Mouse (Mus musculus): ENCODE data around the gene Pappa2. TPM values are rescaled to one million over a fixed set of nuclear protein-coding genes. Genes with fewer than 3 reads are reported as not detected.

Gene Pappa2
- polyA plus RNA-seq, 1 experiment from 2014 or later: 1.9 TPM

DNA sequence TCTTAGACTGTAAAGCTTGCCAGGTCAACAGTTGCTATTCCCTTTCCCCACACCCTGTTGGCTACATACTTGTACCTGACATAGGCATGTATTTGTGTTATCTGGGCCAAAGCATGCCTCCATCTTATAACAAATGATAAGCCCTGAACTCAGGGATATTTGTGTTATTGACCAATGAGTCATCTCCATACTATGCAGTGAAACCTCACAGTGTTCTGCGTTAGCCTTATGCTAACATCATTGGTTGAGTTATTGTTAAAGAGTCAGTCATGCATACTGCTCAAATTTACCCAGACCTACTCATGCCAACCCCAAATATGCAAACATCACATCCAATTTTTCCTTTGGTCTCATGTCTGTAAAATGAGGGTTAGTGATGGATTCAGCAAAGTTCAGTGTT is 279.0 kb downstream of the Pappa2 start:
- DNase-seq (ENCODE audit: low spot score, missing footprints) (no peak), ATAC-seq (ENCODE audit: low FRiP score) (no peak)
- Histone ChIP-seq H3K27ac (ENCODE audit: low read depth, low read length) (no peak overlapping the region), H3K9ac (ENCODE audit: low read length) (no peak overlapping the region), H3K27me3 (ENCODE audit: control insufficient read depth, insufficient read depth, low read length) (no peaks in the 10 kb centered on the region), H3K9me3 (ENCODE audit: control insufficient read depth, low read length) (no peaks in the 10 kb centered on the region), H3K4me3 (ENCODE audit: low read depth, low read length) (no peak overlapping the region), H3K36me3 (ENCODE audit: control insufficient read depth, insufficient read depth, low read length) (no peaks in the 10 kb centered on the region), H3K4me1 (ENCODE audit: control insufficient read depth, insufficient read depth, low read length) (no peaks in the 10 kb centered on the region), H3K4me2 (no peak overlapping the region)
- 86% methylated on average over 1 of the region's 1 CpGs for WGBS

GRCm38 (mm10) chr1:158700147-158700546 is 280.1 kb downstream of the Pappa2 start:
- Histone ChIP-seq H3K27me3 (ENCODE audit: control insufficient read depth, insufficient read depth, low read length) (no peaks in the 10 kb centered on the region), H3K9me3 (ENCODE audit: control insufficient read depth, low read length) (no peaks in the 10 kb centered on the region), H3K27ac (ENCODE audit: low read depth, low read length) (no peak overlapping the region), H3K4me2 (no peak overlapping the region), H3K4me1 (ENCODE audit: control insufficient read depth, insufficient read depth, low read length) (no peaks in the 10 kb centered on the region), H3K9ac (ENCODE audit: low read length) (no peak overlapping the region), H3K4me3 (ENCODE audit: low read depth, low read length) (no peak overlapping the region), H3K36me3 (ENCODE audit: control insufficient read depth, insufficient read depth, low read length) (no peaks in the 10 kb centered on the region)
- WGBS: 75% methylated on average over 2 of the region's 2 CpGs
- no peak for DNase-seq (ENCODE audit: low spot score, missing footprints)
- ATAC-seq (ENCODE audit: low FRiP score): no peak

GRCm38 (mm10) chr1:158699276-158699675 is 281.0 kb downstream of the Pappa2 start:
- WGBS: 78% methylated on average over 2 of the region's 2 CpGs
- ATAC-seq (ENCODE audit: low FRiP score) (no peak), DNase-seq (ENCODE audit: low spot score, missing footprints) (no peak)

DNA sequence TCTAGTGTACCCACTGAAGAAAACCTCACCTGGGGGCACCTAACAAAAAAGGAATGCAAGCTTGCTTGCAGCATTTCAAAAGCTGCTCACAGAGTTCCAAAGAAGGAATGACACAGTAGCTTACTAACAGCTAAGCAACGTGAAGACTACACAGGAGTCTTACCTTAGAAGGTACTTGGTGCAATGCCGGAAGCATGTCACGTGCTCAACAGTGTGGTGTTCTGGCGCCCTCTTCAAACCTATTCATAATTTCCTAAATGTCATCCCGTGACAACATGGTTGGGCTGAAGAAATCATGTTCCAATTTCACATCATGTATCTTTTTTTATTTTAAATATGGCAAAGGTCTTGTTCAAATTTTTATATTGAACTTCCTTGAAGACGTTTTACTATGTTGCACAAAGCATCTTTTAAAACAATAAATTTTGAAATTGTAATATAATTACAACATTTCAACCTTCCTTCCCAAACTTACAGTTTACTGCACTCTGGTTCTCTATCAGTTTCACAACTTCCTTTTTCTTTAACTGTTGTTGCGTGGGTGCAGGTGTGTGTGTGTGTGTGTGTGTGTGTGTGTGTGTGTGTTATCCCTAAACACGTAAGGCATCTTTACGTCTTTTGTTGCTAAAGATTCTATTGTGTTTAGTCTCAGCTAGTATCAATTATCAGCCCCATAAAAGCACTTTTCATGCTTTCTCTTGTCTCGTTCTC is 282.3 kb downstream of the Pappa2 start:
- DNase-seq (ENCODE audit: low spot score, missing footprints) (no peak), ATAC-seq (ENCODE audit: low FRiP score) (no peak)
- Histone ChIP-seq H3K4me3 (ENCODE audit: low read depth, low read length) (no peak overlapping the region), H3K36me3 (ENCODE audit: control insufficient read depth, insufficient read depth, low read length) (no peaks in the 10 kb centered on the region), H3K9me3 (ENCODE audit: control insufficient read depth, low read length) (no peaks in the 10 kb centered on the region), H3K27me3 (ENCODE audit: control insufficient read depth, insufficient read depth, low read length) (no peaks in the 10 kb centered on the region), H3K9ac (ENCODE audit: low read length) (no peak overlapping the region), H3K4me1 (ENCODE audit: control insufficient read depth, insufficient read depth, low read length) (no peaks in the 10 kb centered on the region), H3K4me2 (no peak overlapping the region), H3K27ac (ENCODE audit: low read depth, low read length) (no peak overlapping the region)
- 88% methylated on average over 10 of the region's 10 CpGs for WGBS

More at GRCm38 (mm10) chr1:158699276-158699675, 281.0 kb downstream of the Pappa2 start:
- H3K9me3 ChIP-seq (ENCODE audit: control insufficient read depth, low read length): no peaks in the 10 kb centered on the region
- no peaks in the 10 kb centered on the region for H3K27me3 ChIP-seq (ENCODE audit: control insufficient read depth, insufficient read depth, low read length)
- H3K27ac ChIP-seq (ENCODE audit: low read depth, low read length): no peak overlapping the region
- H3K9ac ChIP-seq (ENCODE audit: low read length): no peak overlapping the region
- no peaks in the 10 kb centered on the region for H3K36me3 ChIP-seq (ENCODE audit: control insufficient read depth, insufficient read depth, low read length)
- H3K4me3 ChIP-seq (ENCODE audit: low read depth, low read length): no peak overlapping the region
- no peak overlapping the region for H3K4me2 ChIP-seq
- H3K4me1 ChIP-seq (ENCODE audit: control insufficient read depth, insufficient read depth, low read length): no peaks in the 10 kb centered on the region

- no peak overlapping the region for H3K27ac ChIP-seq (ENCODE audit: low read depth, low read length)
- no peaks in the 10 kb centered on the region for H3K9me3 ChIP-seq (ENCODE audit: control insufficient read depth, low read length)
- no peaks in the 10 kb centered on the region for H3K4me1 ChIP-seq (ENCODE audit: control insufficient read depth, insufficient read depth, low read length)
- H3K36me3 ChIP-seq (ENCODE audit: control insufficient read depth, insufficient read depth, low read length): no peaks in the 10 kb centered on the region
- DNase-seq (ENCODE audit: low spot score, missing footprints) (no peak), ATAC-seq (ENCODE audit: low FRiP score) (no peak)
- H3K4me2 ChIP-seq: no peak overlapping the region
- no peak overlapping the region for H3K4me3 ChIP-seq (ENCODE audit: low read depth, low read length)
- H3K27me3 ChIP-seq (ENCODE audit: control insufficient read depth, insufficient read depth, low read length): no peaks in the 10 kb centered on the region
- 68% methylated on average over 3 of the region's 3 CpGs for WGBS
- H3K9ac ChIP-seq (ENCODE audit: low read length): no peak overlapping the region
Observed at GRCm38 (mm10) chr1:158697423-158697822, 282.9 kb downstream of the Pappa2 start.

DNA sequence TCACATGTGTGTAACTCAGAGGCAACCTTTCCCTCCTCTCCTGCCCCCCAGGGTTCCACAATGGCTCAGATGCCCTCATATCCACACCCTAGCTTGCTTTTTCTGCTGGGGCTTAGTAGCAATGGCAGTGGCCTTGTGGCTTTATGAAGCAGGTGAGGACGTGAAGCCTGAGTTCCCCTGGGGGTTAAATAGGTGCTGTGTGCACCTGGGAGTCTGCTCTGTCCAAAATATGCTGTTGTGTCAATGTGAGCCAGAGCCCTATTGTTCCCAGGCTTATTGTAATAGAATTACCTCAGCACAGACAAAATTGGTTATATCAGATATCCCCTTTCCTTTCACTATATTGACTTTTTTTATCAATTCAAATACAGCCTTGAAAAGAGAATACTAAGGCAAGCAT is 292.6 kb downstream of the Pappa2 start:
- H3K27ac ChIP-seq (ENCODE audit: low read depth, low read length): no peak overlapping the region
- H3K4me3 ChIP-seq (ENCODE audit: low read depth, low read length): no peak overlapping the region
- H3K4me1 ChIP-seq (ENCODE audit: control insufficient read depth, insufficient read depth, low read length): no peaks in the 10 kb centered on the region
- H3K9ac ChIP-seq (ENCODE audit: low read length): no peak overlapping the region
- 61% methylated on average over 1 of the region's 1 CpGs for WGBS
- H3K9me3 ChIP-seq (ENCODE audit: control insufficient read depth, low read length): no peaks in the 10 kb centered on the region
- no peak overlapping the region for H3K4me2 ChIP-seq
- H3K27me3 ChIP-seq (ENCODE audit: control insufficient read depth, insufficient read depth, low read length): no peaks in the 10 kb centered on the region
- peaks cover 2% of the 10 kb centered on the region; the same call in 1 of the 2 replicates for H3K36me3 ChIP-seq (ENCODE audit: control insufficient read depth, insufficient read depth, low read length)
- no peak for DNase-seq (ENCODE audit: low spot score, missing footprints)
- ATAC-seq (ENCODE audit: low FRiP score): no peak

DNA sequence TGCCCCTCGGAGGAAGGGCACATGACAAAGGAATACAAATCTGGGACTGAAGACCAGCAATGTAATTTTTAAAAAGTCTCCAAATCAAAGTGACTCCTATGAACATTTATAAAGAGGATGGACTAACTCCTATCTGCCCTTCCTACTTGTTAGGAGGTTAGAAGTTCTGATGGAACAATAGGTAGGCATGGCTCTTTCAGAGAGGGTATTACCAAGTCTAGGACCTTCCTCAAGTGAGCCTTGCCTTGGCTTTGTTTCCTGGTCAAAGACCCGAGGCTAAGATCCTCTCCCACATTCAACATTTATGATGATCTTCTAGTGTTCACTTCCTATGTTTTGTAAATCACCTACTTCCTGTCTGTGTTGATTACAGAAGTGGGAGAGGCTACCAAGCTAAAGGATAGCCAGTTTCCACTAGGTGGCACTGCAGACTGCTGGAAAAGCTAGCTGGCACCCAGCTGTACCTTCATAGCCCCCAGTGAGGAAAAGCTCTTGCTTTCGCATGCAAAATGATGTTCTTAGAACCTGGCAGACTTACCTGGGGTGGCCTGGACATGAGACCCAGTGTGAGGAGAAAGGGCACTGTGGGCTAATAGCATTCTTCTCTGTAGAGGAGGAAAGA is 310.2 kb downstream of the Pappa2 start:
- DNase-seq (ENCODE audit: low spot score, missing footprints) (peak; percentile 92), ATAC-seq (ENCODE audit: low FRiP score) (peak; percentile 70; the same call in 1 of the 2 replicates)
- no peak overlapping the region for H3K4me2 ChIP-seq
- no peak overlapping the region for H3K4me3 ChIP-seq (ENCODE audit: low read depth, low read length)
- H3K27me3 ChIP-seq (ENCODE audit: control insufficient read depth, insufficient read depth, low read length): no peaks in the 10 kb centered on the region
- H3K36me3 ChIP-seq (ENCODE audit: control insufficient read depth, insufficient read depth, low read length): no peaks in the 10 kb centered on the region
- 46% methylated on average over 3 of the region's 3 CpGs for WGBS
- H3K9ac ChIP-seq (ENCODE audit: low read length): no peak overlapping the region
- no peaks in the 10 kb centered on the region for H3K4me1 ChIP-seq (ENCODE audit: control insufficient read depth, insufficient read depth, low read length)
- H3K27ac ChIP-seq (ENCODE audit: low read depth, low read length): no peak overlapping the region
- no peaks in the 10 kb centered on the region for H3K9me3 ChIP-seq (ENCODE audit: control insufficient read depth, low read length)

GRCm38 (mm10) chr1:158666001-158666400 is 314.3 kb downstream of the Pappa2 start:
- WGBS: 87% methylated on average over 3 of the region's 3 CpGs
- no peak for ATAC-seq (ENCODE audit: low FRiP score)
- no peaks in the 10 kb centered on the region for H3K27me3 ChIP-seq (ENCODE audit: control insufficient read depth, insufficient read depth, low read length)
- H3K4me2 ChIP-seq: no peak overlapping the region
- H3K9me3 ChIP-seq (ENCODE audit: control insufficient read depth, low read length): no peaks in the 10 kb centered on the region
- H3K4me3 ChIP-seq (ENCODE audit: low read depth, low read length): no peak overlapping the region
- H3K27ac ChIP-seq (ENCODE audit: low read depth, low read length): no peak overlapping the region
- no peak for DNase-seq (ENCODE audit: low spot score, missing footprints)
- no peaks in the 10 kb centered on the region for H3K4me1 ChIP-seq (ENCODE audit: control insufficient read depth, insufficient read depth, low read length)
- no peaks in the 10 kb centered on the region for H3K36me3 ChIP-seq (ENCODE audit: control insufficient read depth, insufficient read depth, low read length)
- H3K9ac ChIP-seq (ENCODE audit: low read length): no peak overlapping the region
